Mouse (Mus musculus) midbrain, embryonic 13.5 days (tissue): ENCODE data around the gene Slc30a5. TPM values are rescaled to one million over a fixed set of nuclear protein-coding genes. Genes with fewer than 3 reads are reported as not detected.
A peak's percentile ranks its signal among the peaks of the same experiment; 100 is the strongest.

ENCODE experiments used
- ATAC-seq: fragments of 200-750 bp; cut with Nextera tagmentation; 2 replicates; pipeline ENCODE4 v1.8.0; 2017; ENCODE audit warnings: mild to moderate bottlenecking, moderate TSS enrichment, moderate library complexity
- H3K27ac ChIP-seq: fragments of 300-500 bp; sonication (generic); 2 replicates; pipeline ENCODE4 v1.5.1; 2015; ENCODE audit warnings: inconsistent platforms, mild to moderate bottlenecking, moderate library complexity
- H3K27me3 ChIP-seq: fragments of 300-500 bp; sonication (generic); 2 replicates; pipeline ENCODE4 v1.6.1; 2015; ENCODE audit warnings: mild to moderate bottlenecking, inconsistent platforms
- H3K36me3 ChIP-seq: fragments of 300-500 bp; sonication (generic); 2 replicates; pipeline ENCODE4 v1.6.1; 2015; ENCODE audit warnings: mild to moderate bottlenecking, inconsistent platforms
- H3K4me1 ChIP-seq: fragments of 300-500 bp; sonication (generic); replicated peaks from 2 replicates; pipeline ENCODE4 v1.6.1; 2015; ENCODE audit warnings: inconsistent platforms
- H3K4me2 ChIP-seq: fragments of 300-500 bp; sonication (generic); replicated peaks from 2 replicates; pipeline ENCODE4 v1.6.1; 2015; ENCODE audit warnings: moderate library complexity, mild to moderate bottlenecking, inconsistent platforms
- H3K4me3 ChIP-seq: fragments of 300-500 bp; sonication (generic); replicated peaks from 2 replicates; pipeline ENCODE4 v1.5.1; 2015; ENCODE audit warnings: mild to moderate bottlenecking, inconsistent platforms
- H3K9ac ChIP-seq: fragments of 300-500 bp; sonication (generic); replicated peaks from 2 replicates; pipeline ENCODE4 v1.6.1; 2015; ENCODE audit warnings: mild to moderate bottlenecking, inconsistent platforms
- H3K9me3 ChIP-seq: fragments of 300-500 bp; sonication (generic); 2 replicates; pipeline ENCODE4 v1.6.1; 2016; ENCODE audit warnings: mild to moderate bottlenecking, inconsistent platforms
- WGBS: fragments of 180-500 bp; shearing (Covaris S2); methylation state at CpG from one replicate; pipeline ENCODE4 v1.1.7; 2015; 5-methylcytosine and 5-hydroxymethylcytosine counted together
- polyA plus RNA-seq: library from polyadenylated mRNA; unstranded; fragments of >200 nt; fragmentation: Nextera tagmentation; extraction: Ambion mirVana; gene quantifications from 2 replicates; pipeline ENCODE4 v1.2.1, GENCODE M21; 2015

The Slc30a5 gene
- polyA plus RNA-seq, 1 experiment from 2014 or later = 32.5 TPM

GRCm38 (mm10) chr13:100786414-100786867 is 46.8 kb downstream of the Slc30a5 start, which contains the start of gene Ccnb1:
TSS of gene Ccnb1 (minus strand) at chr13:100786570.
- Histone ChIP-seq H3K9ac (peak within 1 kb of the TSS; percentile 71), H3K36me3 (no peaks in the 10 kb centered on the region), H3K4me2 (peak within 1 kb of the TSS; percentile 99), H3K27me3 (no peaks in the 10 kb centered on the region), H3K4me1 (peaks cover 28% of the 10 kb centered on the region), H3K4me3 (peak within 1 kb of the TSS; percentile 78), H3K9me3 (no peaks in the 10 kb centered on the region), H3K27ac (no peak within 1 kb of the TSS)
- under 1% methylated on average over 35 of the region's 35 CpGs for WGBS
- peak; percentile 99 for ATAC-seq

GRCm38 (mm10) chr13:100785806-100786413 is 47.3 kb downstream of the Slc30a5 start:
- peak; percentile 70 for ATAC-seq
- Histone ChIP-seq H3K27ac (no peak overlapping the region), H3K9ac (peak overlapping the region; percentile 71), H3K4me3 (peak overlapping the region; percentile 78), H3K36me3 (no peaks in the 10 kb centered on the region), H3K4me2 (peak overlapping the region; percentile 99), H3K27me3 (no peaks in the 10 kb centered on the region), H3K4me1 (peaks cover 28% of the 10 kb centered on the region), H3K9me3 (no peaks in the 10 kb centered on the region)
- under 1% methylated on average over 30 of the region's 30 CpGs for WGBS

DNA sequence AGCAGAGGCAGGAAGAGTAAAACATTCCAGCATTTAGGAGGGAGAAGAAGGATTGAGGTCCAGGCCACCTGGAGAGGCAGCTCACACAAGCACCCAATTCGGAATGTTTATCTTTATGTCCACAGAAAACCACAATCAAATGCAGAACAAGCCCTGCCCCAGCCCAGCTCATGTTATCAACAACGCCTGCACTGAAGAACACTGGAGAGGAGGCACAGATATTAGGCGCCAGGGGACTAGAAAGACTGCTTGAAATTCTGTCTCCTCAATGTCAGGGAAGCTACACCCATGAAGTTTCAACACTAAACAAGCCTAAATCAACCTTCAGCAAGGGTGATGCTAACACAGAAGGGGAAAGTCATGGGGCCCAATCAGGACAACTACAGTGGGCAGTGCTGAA is 55.7 kb downstream of the Slc30a5 start:
- Histone ChIP-seq H3K36me3 (no peaks in the 10 kb centered on the region; the same call in 1 of the 2 replicates), H3K9ac (no peak overlapping the region), H3K9me3 (no peaks in the 10 kb centered on the region), H3K27ac (no peak overlapping the region), H3K27me3 (no peaks in the 10 kb centered on the region), H3K4me1 (peaks cover 19% of the 10 kb centered on the region), H3K4me3 (no peak overlapping the region), H3K4me2 (no peak overlapping the region)
- no peak for ATAC-seq
- WGBS = 82% methylated on average over 3 of the region's 3 CpGs

GRCm38 (mm10) chr13:100776710-100777109 is 56.5 kb downstream of the Slc30a5 start:
- WGBS = 71% methylated on average over 6 of the region's 6 CpGs
- Histone ChIP-seq H3K4me1 (peaks cover 19% of the 10 kb centered on the region), H3K9ac (0 out of 2 replicates have a peak overlapping the region, but pooled peaks have one; percentile 64), H3K9me3 (no peaks in the 10 kb centered on the region), H3K36me3 (no peaks in the 10 kb centered on the region; the same call in 1 of the 2 replicates), H3K4me3 (peak overlapping the region; percentile 82; the same call in 1 of the 2 replicates), H3K4me2 (peak overlapping the region; percentile 98), H3K27ac (no peak overlapping the region), H3K27me3 (no peaks in the 10 kb centered on the region)
- 0 out of 2 replicates have a peak, but pooled peaks have one; percentile 10 for ATAC-seq

DNA sequence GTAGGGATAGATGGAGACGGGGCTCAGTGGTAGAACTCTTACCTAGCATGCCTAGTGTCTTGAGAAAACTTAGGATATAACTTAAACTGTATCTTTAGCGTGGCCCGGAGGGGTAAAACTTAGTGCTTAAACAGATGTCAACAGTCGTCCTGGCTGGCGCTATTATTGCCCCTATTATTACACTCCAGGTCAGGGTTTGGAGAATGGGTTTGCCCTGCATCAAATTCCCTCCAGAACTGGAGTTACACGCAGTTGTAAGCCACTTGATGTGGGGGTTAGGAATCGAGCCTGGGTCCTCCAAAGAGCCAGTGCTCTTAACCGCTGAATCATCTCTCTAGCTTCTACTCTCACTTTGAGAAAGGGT is 57.2 kb downstream of the Slc30a5 start:
- H3K36me3 ChIP-seq = peaks cover 3% of the 10 kb centered on the region; the same call in 1 of the 2 replicates

DNA sequence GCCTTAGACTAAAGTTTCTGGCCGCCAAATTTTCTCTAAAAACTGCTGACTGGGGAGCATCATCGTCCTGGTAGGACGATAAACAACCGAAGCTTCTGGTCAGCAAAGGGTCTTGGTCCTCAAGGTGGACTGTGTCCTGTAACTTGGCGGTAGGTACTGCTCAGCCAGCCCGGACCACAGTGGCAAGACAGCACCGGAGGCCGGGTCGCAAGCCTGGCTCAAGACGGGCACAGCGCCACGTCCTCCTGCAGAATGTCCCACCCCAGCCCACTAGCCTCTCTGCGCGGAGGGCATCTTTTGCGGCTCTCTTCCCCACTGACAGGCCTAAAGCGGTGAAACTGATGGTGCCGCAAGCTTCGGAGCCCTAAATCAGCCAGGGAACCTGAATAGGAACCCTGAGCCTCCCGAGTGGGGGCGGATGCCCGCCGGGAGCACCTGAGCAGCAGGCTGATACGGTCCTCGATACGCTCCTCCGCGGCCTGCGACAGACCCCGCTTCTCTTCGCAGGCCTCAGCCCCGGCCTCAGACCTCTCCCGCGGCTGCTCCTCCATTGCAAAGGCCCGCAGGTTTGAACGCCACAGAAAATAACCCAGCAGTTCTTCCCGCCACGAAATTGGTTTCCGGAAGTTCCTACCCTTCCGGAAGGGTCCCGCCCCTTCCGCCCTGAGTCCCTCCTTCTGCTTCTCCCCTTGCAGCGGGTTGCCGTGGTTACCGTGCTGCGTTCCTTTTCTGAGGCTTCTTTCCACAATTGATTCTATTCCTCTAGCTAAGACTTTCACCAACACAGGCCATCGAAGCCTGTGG is 57.8 kb downstream of the Slc30a5 start, which contains the start of gene Cenph:
Gene Cenph (minus strand): TSS at position 648 of the 804 bp plus-strand sequence.
- peak; percentile 97 for ATAC-seq
- under 1% methylated on average over 46 of the region's 46 CpGs for WGBS

More for the DNA sequence above, 57.2 kb downstream of the Slc30a5 start:
- ATAC-seq = no peak
- H3K27ac ChIP-seq = peak overlapping the region; percentile 62
- peaks cover 19% of the 10 kb centered on the region for H3K4me1 ChIP-seq
- H3K27me3 ChIP-seq = no peaks in the 10 kb centered on the region
- H3K4me3 ChIP-seq = peak overlapping the region; percentile 82
- H3K9ac ChIP-seq = peak overlapping the region; percentile 64
- 14% methylated on average over 8 of the region's 8 CpGs for WGBS
- H3K4me2 ChIP-seq = peak overlapping the region; percentile 98
- no peaks in the 10 kb centered on the region for H3K9me3 ChIP-seq

GRCm38 (mm10) chr13:100774704-100775103 is 58.5 kb downstream of the Slc30a5 start:
- Histone ChIP-seq H3K4me1 (peaks cover 19% of the 10 kb centered on the region), H3K9me3 (no peaks in the 10 kb centered on the region), H3K27ac (no peak overlapping the region), H3K36me3 (peaks cover 16% of the 10 kb centered on the region), H3K9ac (peak overlapping the region; percentile 74; the same call in 1 of the 2 replicates), H3K27me3 (no peaks in the 10 kb centered on the region), H3K4me2 (peak overlapping the region; percentile 98), H3K4me3 (peak overlapping the region; percentile 82)
- no peak for ATAC-seq

More for the DNA sequence above, 57.8 kb downstream of the Slc30a5 start, which contains the start of gene Cenph:
- H3K4me2 ChIP-seq = peak within 1 kb of the TSS; percentile 98
- peak within 1 kb of the TSS; percentile 62 for H3K27ac ChIP-seq
- H3K36me3 ChIP-seq = peaks cover 8% of the 10 kb centered on the region; the same call in 1 of the 2 replicates
- no peaks in the 10 kb centered on the region for H3K9me3 ChIP-seq
- peak within 1 kb of the TSS; percentile 74 for H3K9ac ChIP-seq
- no peaks in the 10 kb centered on the region for H3K27me3 ChIP-seq
- peak within 1 kb of the TSS; percentile 82 for H3K4me3 ChIP-seq
- H3K4me1 ChIP-seq = peaks cover 19% of the 10 kb centered on the region

GRCm38 (mm10) chr13:100755329-100755728 is 77.9 kb downstream of the Slc30a5 start:
- H3K27ac ChIP-seq = no peak overlapping the region
- WGBS = 90% methylated on average over 2 of the region's 2 CpGs
- no peak overlapping the region for H3K9ac ChIP-seq
- H3K4me3 ChIP-seq = no peak overlapping the region
- H3K4me1 ChIP-seq = no peaks in the 10 kb centered on the region
- no peaks in the 10 kb centered on the region for H3K27me3 ChIP-seq
- H3K4me2 ChIP-seq = no peak overlapping the region
- peaks cover 6% of the 10 kb centered on the region; the same call in 1 of the 2 replicates for H3K36me3 ChIP-seq
- H3K9me3 ChIP-seq = no peaks in the 10 kb centered on the region
- ATAC-seq = no peak

GRCm38 (mm10) chr13:100754186-100754585 is 79.0 kb downstream of the Slc30a5 start:
- no peaks in the 10 kb centered on the region for H3K36me3 ChIP-seq
- no peak overlapping the region for H3K4me3 ChIP-seq
- 62% methylated on average over 4 of the region's 4 CpGs for WGBS
- no peak overlapping the region for H3K4me2 ChIP-seq
- no peaks in the 10 kb centered on the region for H3K9me3 ChIP-seq
- no peaks in the 10 kb centered on the region for H3K27me3 ChIP-seq
- H3K4me1 ChIP-seq = no peaks in the 10 kb centered on the region
- H3K27ac ChIP-seq = no peak overlapping the region
- H3K9ac ChIP-seq = no peak overlapping the region
- ATAC-seq = no peak

DNA sequence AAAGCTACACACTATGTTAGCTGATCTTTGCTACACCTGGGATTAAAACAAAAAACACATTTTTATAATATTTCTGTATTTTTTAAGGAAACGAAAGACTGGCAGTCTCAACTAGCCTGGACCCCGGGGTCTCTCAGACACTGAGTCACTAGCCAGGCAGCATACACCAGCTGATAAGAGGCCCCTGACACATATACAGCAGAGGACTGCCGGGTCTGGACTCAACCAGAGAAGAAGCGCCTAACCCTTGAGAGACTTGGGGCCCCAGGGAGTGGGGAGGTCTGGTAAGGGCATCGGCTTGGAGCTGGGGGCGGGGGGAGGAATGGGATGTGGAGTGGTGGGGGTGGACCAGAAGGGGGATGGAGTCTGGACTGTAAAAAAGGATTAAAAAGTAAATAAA is 80.2 kb downstream of the Slc30a5 start:
- no peak overlapping the region for H3K4me3 ChIP-seq
- no peak for ATAC-seq
- H3K27ac ChIP-seq = no peak overlapping the region
- H3K27me3 ChIP-seq = no peaks in the 10 kb centered on the region
- H3K9ac ChIP-seq = no peak overlapping the region
- H3K4me2 ChIP-seq = no peak overlapping the region
- no peaks in the 10 kb centered on the region for H3K4me1 ChIP-seq
- no peaks in the 10 kb centered on the region for H3K36me3 ChIP-seq
- 84% methylated on average over 6 of the region's 6 CpGs for WGBS
- H3K9me3 ChIP-seq = no peaks in the 10 kb centered on the region
